Mouse (Mus musculus) ES-E14 (cell line): Measurements from ENCODE around the gene Zbtb3.

Experiments used
- HCFC1 ChIP-seq: IDR thresholded peaks from 2 replicates; pipeline ENCODE4 v1.6.1; 2012; ENCODE audit warnings: low read length, inconsistent platforms, borderline replicate concordance; ENCODE audit not compliant: insufficient read depth
- MAFK ChIP-seq: IDR thresholded peaks from 2 replicates; pipeline ENCODE4 v1.6.1; 2014; ENCODE audit warnings: mild to moderate bottlenecking, low read depth, low read length, inconsistent platforms; ENCODE audit not compliant: insufficient read depth

GRCm38 (mm10) chr19:8770567-8771270, 31.6 kb upstream of the Zbtb3 start, which contains the start of gene Tmem223:
- TF ChIP-seq MAFK (no peak), HCFC1 (no peak)
